Mouse (Mus musculus) Patski (cell line): ENCODE measurements at regions not wholly inside any gene's neighbourhood (a gene's known extent, or its start where the extent isn't known, plus 50 kb on each side); places are given as distances from the start of the nearest gene placed in this dataset.

Experiments
- ATAC-seq: fragments of 100-300 bp; one replicate; pipeline ENCODE4 v1.8.0; 2021
- CTCF ChIA-PET: fragments of 350-600 bp; sonication (Branson Sonifier 250); formaldehyde crosslinking; loops from one replicate; lab custom pipeline; 2022; ENCODE audit warnings: inconsistent platforms; lab: Charles Lee
- POLR2A ChIA-PET: fragments of 350-600 bp; sonication (Branson Sonifier 250); formaldehyde crosslinking; loops from one replicate; lab custom pipeline; 2022; ENCODE audit warnings: antibody characterized with exemption, inconsistent platforms; lab: Charles Lee
- DNase-seq: peaks from one replicate; pipeline ENCODE4 v3.0.0-alpha.2; 2011; ENCODE audit warnings: low read depth, low spot score
- H3K27me3 ChIP-seq: fragments of 371-371 bp; one replicate; pipeline ENCODE4 v1.5.1; 2021
- CTCF ChIP-seq: fragments of 100-300 bp; IDR thresholded peaks from one replicate; pipeline ENCODE4 v1.5.1; 2021
- in situ Hi-C: fragments of 300-500 bp; cut with MboI; formaldehyde crosslinking; loops from 3 replicates; pipeline ENCODE4 v1.11.1; 2018; ENCODE audit warnings: low pct_unique_long_range_greater_than_20kb, mixed read lengths

DNA sequence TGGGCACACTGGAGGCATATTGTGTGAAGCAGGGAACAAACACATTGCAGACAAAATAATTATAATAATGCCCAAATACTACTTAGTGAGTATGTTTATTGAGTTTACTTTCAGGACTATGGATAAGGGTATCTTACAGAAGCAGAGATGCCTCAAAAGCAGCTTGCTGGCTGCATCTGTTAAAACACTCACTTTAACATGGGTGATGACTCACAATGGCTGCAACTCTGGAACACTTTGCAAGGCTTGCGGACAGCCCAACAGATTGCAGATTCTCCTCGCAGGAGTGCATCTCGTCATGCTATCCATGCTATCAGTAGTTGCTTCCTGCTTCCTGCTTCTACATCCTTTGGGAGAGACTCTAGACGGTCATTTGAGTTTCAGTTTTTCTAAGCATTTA is 373.2 kb upstream of the Arpp21 start:
- ATAC-seq (no peak), DNase-seq (no peak)
- no peaks in the 10 kb centered on the region for H3K27me3 ChIP-seq
- ChIA-PET CTCF (no interaction called here), POLR2A (no interaction called here)
- in situ Hi-C loops: no loop called here
- TF ChIP-seq CTCF: no peak

DNA sequence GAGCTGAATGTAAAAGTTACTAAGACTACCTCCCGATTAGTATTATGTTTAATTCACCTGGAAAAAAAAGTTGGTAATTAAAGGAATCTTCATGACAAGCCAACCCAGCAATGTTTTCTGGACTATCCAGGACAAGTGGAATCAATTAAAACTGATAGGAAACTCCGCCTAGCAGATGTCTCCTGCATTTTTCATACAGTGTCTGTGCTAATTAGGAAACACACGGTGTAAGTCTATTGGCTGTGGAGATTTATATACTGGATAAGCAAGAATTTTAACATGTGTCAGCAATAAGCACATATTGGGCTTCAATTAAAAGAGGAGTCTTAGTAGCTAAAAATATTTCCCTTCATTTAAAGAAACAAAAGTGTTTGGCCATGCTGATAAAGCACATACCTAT is 371.5 kb upstream of the Arpp21 start:
- H3K27me3 ChIP-seq: no peaks in the 10 kb centered on the region
- no peak for TF ChIP-seq CTCF
- no peak for DNase-seq
- ChIA-PET POLR2A (no interaction called here), CTCF (no interaction called here)
- ATAC-seq: no peak
- in situ Hi-C loops: no loop called here

DNA sequence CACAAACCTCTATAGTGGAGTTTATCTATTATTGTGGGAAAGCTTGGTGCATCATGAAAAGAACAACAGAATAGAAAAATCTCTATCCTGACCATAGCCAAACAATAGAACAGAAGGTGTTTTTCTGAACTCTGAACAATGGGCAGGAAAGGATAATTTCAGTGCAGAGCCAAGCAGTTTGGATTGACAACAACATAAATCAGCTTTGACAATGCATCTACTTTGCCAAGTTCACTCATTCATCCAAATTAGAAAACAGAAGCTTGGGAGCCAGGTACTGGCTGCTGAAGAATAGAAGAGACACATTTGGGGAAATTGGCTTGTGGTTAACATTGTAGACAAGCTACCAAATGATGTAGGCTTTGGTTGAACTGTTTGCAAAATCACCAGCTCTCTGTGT is 360.0 kb upstream of the Arpp21 start:
- POLR2A ChIA-PET: no interaction called here
- no peak for TF ChIP-seq CTCF
- ATAC-seq (no peak), DNase-seq (no peak)
- no peaks in the 10 kb centered on the region for H3K27me3 ChIP-seq
- in situ Hi-C loops: no loop called here
- CTCF ChIA-PET: interaction anchor here (1.4 kb wide), 1 partner anchor 31 kb away, joined by 3 read pairs; no protein-coding TSS in a partner anchor

GRCm38 (mm10) chr9:112590241-112590640 is 354.5 kb upstream of the Arpp21 start:
- no peak for TF ChIP-seq CTCF
- ChIA-PET POLR2A (no interaction called here), CTCF (no interaction called here)
- no peaks in the 10 kb centered on the region for H3K27me3 ChIP-seq
- DNase-seq (no peak), ATAC-seq (no peak)
- in situ Hi-C loops: no loop called here

DNA sequence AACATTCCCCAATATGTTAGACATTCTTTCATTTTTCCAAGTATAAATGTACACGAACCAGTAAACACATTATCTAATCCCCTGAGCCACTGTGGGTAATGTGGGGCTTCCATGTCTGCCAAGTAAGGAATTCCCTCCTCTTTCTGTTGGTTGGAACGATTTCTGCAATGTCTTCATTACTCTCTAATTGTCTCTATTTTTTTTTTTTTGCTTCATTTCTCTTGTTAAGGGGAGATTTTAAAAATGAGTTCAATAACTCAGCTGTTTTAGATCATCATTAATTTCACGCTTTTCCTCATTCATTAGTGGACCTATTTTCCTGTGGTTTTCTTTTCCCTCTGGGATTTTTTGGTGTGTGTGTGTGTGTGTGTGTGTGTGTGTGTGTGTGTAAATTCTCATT is 337.6 kb upstream of the Arpp21 start:
- no peak for TF ChIP-seq CTCF
- CTCF ChIA-PET: no interaction called here
- ATAC-seq (no peak), DNase-seq (no peak)
- in situ Hi-C loops: no loop called here
- POLR2A ChIA-PET: interaction anchor here (0.6 kb wide), 1 partner anchor 578 kb away, joined by 3 read pairs; no protein-coding TSS in a partner anchor
- H3K27me3 ChIP-seq: no peaks in the 10 kb centered on the region

DNA sequence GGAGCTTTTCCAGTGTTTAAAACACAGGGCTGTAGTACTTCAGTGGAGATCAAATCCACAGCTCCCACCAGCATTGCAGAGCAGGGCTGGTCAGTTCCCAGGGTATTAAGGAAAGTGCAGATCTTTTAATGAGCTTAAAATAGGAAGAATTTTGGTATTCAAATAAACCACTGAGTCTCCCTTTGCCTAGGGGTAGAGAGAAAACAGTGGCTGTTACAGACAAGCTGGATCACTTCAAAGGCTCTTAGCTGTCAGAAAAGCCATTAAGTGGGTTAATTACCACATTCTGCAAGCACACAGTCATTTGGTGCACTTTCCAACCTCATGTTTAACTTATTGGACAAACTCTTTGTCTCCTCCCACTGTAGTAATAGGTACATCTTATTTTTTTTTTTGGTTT is 325.6 kb upstream of the Arpp21 start:
- ATAC-seq (no peak), DNase-seq (no peak)
- ChIA-PET CTCF (no interaction called here), POLR2A (interaction anchor here (0.7 kb wide), 1 partner anchor 194 kb away, joined by 5 read pairs; no protein-coding TSS in a partner anchor)
- TF ChIP-seq CTCF: no peak
- in situ Hi-C loops: no loop called here
- H3K27me3 ChIP-seq: no peaks in the 10 kb centered on the region

GRCm38 (mm10) chr9:112560226-112560625 is 324.5 kb upstream of the Arpp21 start:
- CTCF ChIA-PET: no interaction called here
- H3K27me3 ChIP-seq: no peaks in the 10 kb centered on the region
- ATAC-seq (no peak), DNase-seq (no peak)
- no peak for TF ChIP-seq CTCF
- in situ Hi-C loops: no loop called here
- POLR2A ChIA-PET: no interaction called here

DNA sequence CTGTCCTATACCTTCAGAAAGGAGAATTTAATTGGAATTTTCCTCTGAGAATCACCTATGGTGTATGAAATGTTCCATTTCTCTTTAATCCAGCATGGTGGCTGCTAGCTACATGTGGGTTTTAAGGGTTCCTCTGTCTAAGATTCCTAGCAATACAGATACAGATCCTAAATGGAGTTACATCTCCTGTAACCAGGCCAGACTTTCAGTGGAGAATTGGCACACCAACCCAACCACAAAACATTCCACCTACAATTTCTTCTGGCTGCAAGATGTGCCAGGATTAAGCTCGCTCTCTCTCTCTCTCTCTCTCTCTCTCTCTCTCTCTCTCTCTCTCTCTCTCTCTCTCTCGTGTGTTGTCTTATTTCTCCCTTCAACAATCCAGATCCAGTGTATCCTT is 302.2 kb upstream of the Arpp21 start:
- in situ Hi-C loops: no loop called here
- ATAC-seq: no peak
- DNase-seq: no peak
- CTCF ChIA-PET: no interaction called here
- no peaks in the 10 kb centered on the region for H3K27me3 ChIP-seq
- no peak for TF ChIP-seq CTCF
- POLR2A ChIA-PET: no interaction called here

DNA sequence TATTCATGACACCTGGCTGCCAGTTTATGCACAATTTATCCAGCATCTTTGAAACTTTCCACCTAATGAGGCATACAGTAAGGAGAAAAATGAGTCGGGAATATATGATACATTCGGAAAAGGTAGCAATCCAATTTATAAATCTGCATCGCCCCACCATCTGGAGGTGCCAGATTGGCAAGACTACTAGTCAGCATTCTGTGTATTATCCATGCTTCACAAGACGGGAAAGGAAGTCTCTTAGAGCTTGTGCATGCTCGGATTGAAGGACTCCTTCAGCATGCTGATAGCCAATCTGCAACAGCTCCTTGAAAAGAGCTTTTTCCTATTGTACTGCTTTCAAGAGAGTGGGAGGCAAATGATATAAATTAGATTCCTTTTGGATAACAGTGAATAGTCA is 289.6 kb upstream of the Arpp21 start:
- no peak for DNase-seq
- H3K27me3 ChIP-seq: no peaks in the 10 kb centered on the region
- no peak for ATAC-seq
- ChIA-PET CTCF (no interaction called here), POLR2A (no interaction called here)
- in situ Hi-C loops: no loop called here
- TF ChIP-seq CTCF: no peak

GRCm38 (mm10) chr9:112523251-112523650 is 287.5 kb upstream of the Arpp21 start:
- TF ChIP-seq CTCF: no peak
- in situ Hi-C loops: no loop called here
- no peak for DNase-seq
- CTCF ChIA-PET: no interaction called here
- POLR2A ChIA-PET: no interaction called here
- no peaks in the 10 kb centered on the region for H3K27me3 ChIP-seq
- ATAC-seq: no peak

DNA sequence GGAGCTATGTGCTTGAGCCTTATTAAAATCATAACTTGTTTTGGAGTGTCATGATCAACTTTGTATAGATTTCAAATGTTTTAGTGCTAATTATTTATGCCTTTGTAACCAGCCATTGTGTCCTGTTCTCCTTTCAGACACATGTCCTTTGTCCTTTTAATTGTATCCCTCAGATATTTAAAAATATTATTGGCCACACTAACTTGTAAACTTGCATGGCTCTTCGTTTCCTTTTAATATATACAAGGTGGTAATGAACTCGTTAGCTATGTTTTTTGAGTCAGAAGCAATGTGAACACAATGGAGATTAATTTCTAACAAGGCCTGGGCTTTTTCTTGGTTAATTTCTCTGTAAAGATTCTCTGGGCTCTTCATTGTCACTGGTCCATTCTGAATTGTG is 275.0 kb upstream of the Arpp21 start:
- no peak for ATAC-seq
- POLR2A ChIA-PET: no interaction called here
- no peak for DNase-seq
- in situ Hi-C loops: no loop called here
- TF ChIP-seq CTCF: no peak
- CTCF ChIA-PET: no interaction called here
- no peaks in the 10 kb centered on the region for H3K27me3 ChIP-seq

DNA sequence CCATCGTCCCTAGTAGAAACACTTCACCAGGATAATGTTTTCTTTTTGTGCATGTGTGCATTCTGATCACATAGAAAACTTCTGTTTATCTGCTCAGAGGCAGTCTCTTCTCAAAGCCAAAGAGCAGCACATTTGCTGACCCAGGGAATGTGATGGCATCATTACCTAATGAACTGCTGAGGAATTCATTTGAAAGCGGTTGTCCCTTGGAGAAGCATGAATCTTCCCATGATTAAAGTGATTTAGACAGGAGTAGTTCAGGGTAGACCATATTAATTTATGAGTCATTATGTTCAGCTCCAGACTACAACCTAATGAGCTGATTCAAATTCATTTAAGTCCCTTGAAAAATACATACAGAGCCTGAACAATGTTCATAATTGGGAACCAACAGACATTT is 271.1 kb upstream of the Arpp21 start:
- in situ Hi-C loops: no loop called here
- DNase-seq (no peak), ATAC-seq (no peak)
- CTCF ChIA-PET: no interaction called here
- H3K27me3 ChIP-seq: no peaks in the 10 kb centered on the region
- POLR2A ChIA-PET: no interaction called here
- TF ChIP-seq CTCF: no peak
